Mouse (Mus musculus): ENCODE results near the gene Ttf2.

The Ttf2 gene

DNA sequence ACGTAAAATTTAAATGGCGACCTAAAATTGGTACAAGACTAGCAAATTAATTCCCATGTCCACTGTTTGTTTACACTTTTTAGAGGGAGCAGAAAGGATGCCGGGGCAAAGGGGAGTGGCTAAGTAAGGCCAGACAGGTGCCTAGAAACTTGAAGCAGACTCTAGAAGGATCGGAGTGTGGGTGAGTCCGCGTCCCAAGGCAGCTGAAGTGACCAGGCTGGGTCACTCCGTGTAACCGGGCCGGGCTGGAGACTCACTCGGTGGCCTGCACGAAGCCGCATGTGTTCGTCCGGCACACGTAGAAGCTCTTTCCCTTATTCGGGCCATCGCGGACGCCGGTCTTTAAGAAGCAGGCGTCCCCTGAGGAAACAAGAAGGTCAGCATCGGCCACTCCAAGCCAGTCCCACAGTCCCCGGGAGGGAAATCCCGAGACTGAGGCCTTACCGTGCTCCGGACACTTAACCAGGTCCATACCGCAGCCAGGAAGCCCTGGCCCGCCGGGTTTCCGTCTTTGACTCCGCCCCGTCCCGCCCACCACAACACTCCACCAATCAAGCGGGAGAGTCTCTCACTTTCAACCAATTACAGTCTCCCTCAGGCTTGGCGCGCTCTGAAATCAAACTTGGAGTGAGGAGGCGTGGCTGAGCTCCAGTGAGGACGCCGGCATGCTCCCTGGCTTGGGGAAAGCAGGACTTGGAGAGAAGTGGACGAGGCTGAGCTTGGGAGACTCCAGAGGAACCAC, at the start of gene Ttf2:
Gene Ttf2, minus strand, starts transcription at position 488 of the 742 bp plus-strand sequence.
- in situ Hi-C loops (cut with MboI; ENCODE audit: low sequenced_read_pairs) = no loop called here

GRCm38 (mm10) chr3:101018494-101018893, 49.0 kb upstream of the Ttf2 start:
- in situ Hi-C loops (cut with MboI; ENCODE audit: low sequenced_read_pairs) = no loop called here

DNA sequence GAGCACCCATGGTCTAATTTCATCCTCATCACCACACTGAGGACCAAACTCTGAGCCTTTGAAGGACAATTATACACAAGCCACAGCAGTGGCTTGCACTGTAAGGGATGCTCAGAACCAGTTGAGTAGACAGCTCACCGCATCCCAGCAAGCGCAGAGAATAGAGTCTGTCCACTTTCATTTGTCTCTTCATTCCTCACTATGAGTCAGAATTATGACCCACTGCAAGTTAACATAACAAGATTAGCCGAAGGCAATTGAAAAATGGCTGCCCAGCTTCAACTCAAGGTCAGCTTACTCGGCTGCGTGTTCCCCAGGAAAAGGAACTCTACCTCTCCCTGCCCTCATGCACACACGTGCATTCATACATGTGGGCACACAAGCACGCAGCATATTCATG, 46.6 kb upstream of the Ttf2 start:
- in situ Hi-C loops (cut with MboI; ENCODE audit: low sequenced_read_pairs) = no loop called here

DNA sequence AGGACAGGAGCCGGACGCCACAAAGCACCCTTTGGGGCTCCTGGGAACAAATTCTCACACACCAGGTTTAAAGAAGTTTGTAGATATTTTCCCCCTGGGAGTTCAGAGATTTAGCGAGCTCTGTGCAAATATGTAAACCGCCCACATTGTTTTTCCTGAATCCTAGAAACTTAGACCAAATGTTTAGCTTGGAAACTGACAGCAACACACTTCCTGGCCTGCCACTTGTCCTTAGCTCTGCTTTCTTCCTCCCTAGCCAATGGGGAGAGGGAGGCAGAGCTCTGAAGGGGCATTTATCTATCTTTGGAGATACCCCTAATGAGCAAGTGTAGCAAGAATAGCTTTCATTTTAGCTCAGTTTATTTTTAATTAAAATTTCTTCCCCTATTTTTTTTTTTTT, 45.8 kb upstream of the Ttf2 start:
- in situ Hi-C loops (cut with MboI; ENCODE audit: low sequenced_read_pairs) = no loop called here

- in situ Hi-C loops (cut with MboI; ENCODE audit: low sequenced_read_pairs) = no loop called here
These were observed 44.1 kb upstream of the Ttf2 start for GRCm38 (mm10) chr3:101013536-101013935.

- in situ Hi-C loops (cut with MboI; ENCODE audit: low sequenced_read_pairs) = no loop called here
These were observed 43.5 kb upstream of the Ttf2 start for GRCm38 (mm10) chr3:101013005-101013404.

DNA sequence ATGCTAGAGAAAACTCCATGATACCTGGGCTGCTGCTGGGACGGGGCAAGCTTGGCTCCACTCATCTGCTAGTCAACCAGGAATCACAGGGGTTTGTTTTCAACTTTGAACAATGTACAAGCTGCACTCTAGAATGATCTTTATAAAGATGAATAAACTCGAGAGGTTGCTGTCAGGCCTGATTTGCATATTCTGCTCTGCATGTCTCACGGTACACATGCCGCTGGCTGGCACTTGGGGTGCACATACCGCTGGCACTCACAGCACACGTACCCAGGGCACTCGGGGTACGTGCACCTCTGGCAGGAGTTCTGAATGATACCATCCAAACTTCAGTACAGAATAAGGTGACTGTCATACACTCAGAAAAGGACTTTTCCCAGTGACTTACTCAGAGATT, 43.1 kb upstream of the Ttf2 start:
- in situ Hi-C loops (cut with MboI; ENCODE audit: low sequenced_read_pairs) = no loop called here

DNA sequence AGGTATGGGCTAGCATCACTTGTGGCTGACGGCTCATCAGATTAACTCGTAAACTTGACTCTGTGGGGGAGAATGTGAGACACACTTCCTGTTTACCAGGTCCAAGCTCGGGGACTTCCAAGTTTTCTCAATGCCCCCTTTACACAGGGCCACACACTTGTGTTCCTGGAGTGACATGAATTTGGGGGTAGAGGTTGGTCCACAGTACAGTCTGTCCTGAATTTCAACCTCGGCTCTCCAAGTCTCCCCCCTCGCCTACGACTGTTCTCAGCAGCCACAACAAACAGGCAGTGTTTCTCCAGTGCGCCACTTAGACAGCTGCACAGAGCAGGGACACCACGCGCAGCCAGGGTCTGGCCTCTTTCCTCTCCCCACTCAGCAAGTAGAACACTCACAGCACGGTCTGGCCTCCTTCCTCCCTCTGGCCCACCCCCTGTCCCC, 42.7 kb upstream of the Ttf2 start:
- in situ Hi-C loops (cut with MboI; ENCODE audit: low sequenced_read_pairs) = no loop called here

GRCm38 (mm10) chr3:101011203-101011600, 41.7 kb upstream of the Ttf2 start:
- in situ Hi-C loops (cut with MboI; ENCODE audit: low sequenced_read_pairs) = no loop called here

DNA sequence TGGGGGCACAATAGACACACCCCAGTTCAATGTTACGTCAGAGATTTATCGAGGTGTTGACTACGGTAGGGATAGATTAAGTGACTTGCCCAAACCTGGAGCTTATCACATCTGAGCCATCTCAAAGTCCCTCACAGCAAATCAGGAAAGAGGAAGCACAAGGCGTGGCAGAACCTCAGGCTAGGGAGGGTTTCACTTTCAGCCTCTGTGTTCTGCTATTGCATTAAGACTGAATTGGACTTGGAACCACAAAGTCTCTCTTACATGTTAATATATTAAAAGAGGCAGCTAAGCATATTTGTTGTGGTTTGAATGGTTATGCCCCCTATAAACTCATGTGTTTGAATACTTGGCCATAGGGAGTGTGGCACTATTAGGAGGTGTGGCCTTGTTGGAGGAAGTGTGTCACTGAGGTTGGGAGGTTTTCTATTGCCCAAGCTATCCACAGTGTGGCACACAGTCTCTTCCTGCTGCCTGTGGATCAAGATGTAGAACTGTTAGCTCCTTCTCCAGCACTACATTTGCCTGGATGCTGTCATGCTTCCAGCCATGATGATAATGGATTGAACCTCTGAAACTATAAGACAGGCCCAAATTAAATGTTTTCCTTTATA, 41.2 kb upstream of the Ttf2 start:
- in situ Hi-C loops (cut with MboI; ENCODE audit: low sequenced_read_pairs) = no loop called here

DNA sequence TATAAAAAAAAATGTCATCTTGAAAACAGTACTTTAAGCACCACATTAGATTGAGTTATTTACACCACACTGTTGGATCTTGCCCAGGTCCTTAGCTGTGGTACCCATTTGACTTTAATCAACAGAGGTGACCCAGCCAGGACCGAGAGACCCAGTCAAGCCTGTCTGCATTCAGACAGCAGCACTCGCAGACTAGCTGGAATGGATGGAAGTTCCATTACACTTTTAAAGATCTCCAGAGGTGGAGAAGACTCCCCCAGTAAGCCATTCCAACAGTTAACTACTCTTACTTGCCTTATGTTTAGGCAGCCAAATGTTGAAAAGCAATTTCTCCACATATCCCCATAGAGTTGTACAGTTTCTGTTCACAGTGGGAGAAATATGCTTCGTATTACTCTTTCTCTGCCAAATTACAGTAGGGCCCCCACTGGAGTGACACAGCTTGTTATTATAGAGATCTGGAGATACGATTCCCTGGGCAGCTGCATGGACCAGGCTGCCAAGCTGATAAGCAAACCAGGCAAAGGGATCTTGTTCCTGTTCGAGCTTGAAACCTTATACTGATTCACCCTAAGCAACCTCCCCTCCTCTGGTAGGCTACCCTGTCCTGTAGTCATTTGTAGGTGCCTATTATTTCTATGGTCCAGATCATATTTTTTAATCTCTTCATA, 37.8 kb upstream of the Ttf2 start:
- in situ Hi-C loops (cut with MboI; ENCODE audit: low sequenced_read_pairs) = no loop called here

- in situ Hi-C loops (cut with MboI; ENCODE audit: low sequenced_read_pairs) = no loop called here
These were observed 35.9 kb upstream of the Ttf2 start for GRCm38 (mm10) chr3:101005392-101005791.

DNA sequence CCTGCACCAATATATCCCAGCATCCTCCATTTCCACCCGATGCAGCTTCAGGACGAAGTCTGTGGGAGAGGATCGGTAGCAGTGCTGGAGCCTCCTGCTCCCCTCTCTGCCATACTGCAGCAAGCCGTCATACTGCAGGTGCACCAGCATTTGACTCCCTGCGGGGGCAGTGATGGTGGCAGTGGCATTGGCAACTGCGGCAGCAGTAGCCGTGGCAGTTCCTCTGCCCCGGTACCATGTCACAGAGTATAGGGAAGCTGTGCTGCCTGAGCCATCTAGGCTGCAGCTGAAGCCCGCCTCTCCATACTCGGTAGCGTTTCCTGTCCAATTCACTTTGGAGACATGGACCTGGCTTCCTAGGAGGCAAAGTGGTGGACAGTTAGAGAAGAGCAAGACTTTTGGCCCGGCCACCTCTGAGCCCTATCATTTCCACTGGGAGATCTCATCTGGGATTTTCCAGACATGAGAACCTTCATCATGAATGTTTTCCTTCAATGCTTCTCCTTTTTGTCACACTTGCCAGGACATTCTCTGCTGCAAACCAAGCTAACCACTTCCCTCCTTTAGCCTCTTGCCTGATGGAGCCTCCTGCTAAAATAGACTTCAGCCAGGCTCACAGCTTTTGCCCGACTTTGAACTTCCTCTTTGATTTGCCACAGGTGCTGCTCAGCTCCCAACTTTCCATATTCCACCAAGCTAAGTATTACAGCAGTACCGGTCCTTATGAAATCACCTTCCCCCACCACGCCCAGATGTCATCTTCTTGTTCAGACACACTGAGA, 34.3 kb upstream of the Ttf2 start:
- in situ Hi-C loops (cut with MboI; ENCODE audit: low sequenced_read_pairs) = no loop called here

DNA sequence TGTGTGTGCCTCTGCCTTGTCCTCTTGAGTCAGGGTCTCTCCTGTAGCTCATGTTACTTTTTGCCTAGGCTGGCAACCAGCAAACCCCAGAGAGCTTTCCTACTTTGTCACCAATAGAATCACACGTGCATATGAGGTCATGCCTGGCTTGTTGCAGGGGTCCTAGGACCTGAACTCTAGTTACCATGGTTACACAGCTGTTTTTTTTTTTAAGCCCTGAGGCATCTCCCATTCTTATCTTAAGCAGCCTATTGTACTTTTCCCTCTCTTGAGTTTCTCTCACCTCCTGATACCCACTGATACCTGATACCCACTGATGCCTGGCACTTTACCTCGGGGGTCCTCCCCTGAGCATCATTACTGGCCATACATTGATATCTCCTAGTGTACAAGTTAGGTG, 30.3 kb upstream of the Ttf2 start:
- in situ Hi-C loops (cut with MboI; ENCODE audit: low sequenced_read_pairs) = loop anchor here (25.0 kb wide), 1 partner anchor 288 kb away; the partner anchor contains the start of gene Cd2

DNA sequence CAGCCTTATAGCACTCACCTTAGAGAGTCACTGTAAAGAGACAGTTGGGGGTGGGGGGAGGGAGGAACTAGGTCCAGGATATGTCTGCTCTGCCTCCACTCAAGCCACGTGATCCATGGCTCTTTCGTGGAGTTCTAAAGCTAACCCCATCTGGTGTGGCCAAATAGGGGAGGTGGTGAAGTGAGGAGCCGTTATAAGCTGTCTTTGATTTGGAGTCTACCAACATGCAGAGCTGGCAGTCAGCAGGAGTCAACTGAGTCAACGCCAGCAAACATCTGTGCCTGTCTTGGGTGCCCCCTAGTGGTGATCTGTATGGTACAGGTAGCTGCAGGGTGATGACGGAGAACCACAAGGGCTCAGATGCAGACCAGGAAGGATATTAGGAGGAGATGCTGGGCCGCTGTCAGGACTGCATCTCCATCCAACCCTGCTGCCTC, 29.5 kb upstream of the Ttf2 start:
- in situ Hi-C loops (cut with MboI; ENCODE audit: low sequenced_read_pairs) = loop anchor here (25.0 kb wide), 1 partner anchor 288 kb away; the partner anchor contains the start of gene Cd2

GRCm38 (mm10) chr3:100997785-100998570, 28.5 kb upstream of the Ttf2 start:
- in situ Hi-C loops (cut with MboI; ENCODE audit: low sequenced_read_pairs) = loop anchor here (25.0 kb wide), 1 partner anchor 289 kb away; the partner anchor contains the start of gene Cd2

DNA sequence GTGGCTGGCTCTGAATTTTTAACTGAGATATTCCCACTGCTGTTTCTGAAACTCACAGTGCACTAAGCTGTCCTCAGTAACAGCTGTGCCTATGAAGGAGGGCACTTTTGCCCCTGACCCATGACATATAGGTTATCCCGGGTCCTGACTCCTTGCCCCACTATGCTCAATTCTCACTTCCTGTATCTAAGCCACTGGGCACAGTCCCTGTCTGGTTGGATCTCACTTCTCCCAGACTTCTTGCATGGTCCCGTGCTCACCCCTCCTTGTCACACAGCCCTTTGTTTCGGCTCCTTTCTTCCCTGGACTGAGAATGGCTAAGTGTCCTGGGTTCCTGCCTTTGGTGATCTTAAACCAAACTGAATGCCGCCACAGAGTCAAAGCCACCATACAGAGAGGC, 24.8 kb upstream of the Ttf2 start:
- in situ Hi-C loops (cut with MboI; ENCODE audit: low sequenced_read_pairs) = loop anchor here (25.0 kb wide), 1 partner anchor 293 kb away; the partner anchor contains the start of gene Cd2

- in situ Hi-C loops (cut with MboI; ENCODE audit: low sequenced_read_pairs) = loop anchor here (25.0 kb wide), 1 partner anchor 294 kb away; the partner anchor contains the start of gene Cd2
These were observed 24.3 kb upstream of the Ttf2 start for GRCm38 (mm10) chr3:100993718-100994117.

GRCm38 (mm10) chr3:100993158-100993557, 23.7 kb upstream of the Ttf2 start:
- in situ Hi-C loops (cut with MboI; ENCODE audit: low sequenced_read_pairs) = loop anchor here (25.0 kb wide), 1 partner anchor 294 kb away; the partner anchor contains the start of gene Cd2

- in situ Hi-C loops (cut with MboI; ENCODE audit: low sequenced_read_pairs) = loop anchor here (25.0 kb wide), 1 partner anchor 297 kb away; the partner anchor contains the start of gene Cd2
These were observed 20.8 kb upstream of the Ttf2 start for GRCm38 (mm10) chr3:100990231-100990630.

All from CH12F3 (cell line).